Comparison of ENCODE assay signal across 8 mouse cellular contexts in genomic region chr7:4835631-4836327, GRCm38 (mm10). TPM values are rescaled to one million over a fixed set of nuclear protein-coding genes. Genes with fewer than 3 reads are reported as not detected.
DNase-seq lines count a peak whose midpoint lies in the region; ATAC-seq lines count a peak whose summit lies in the region.

No protein-coding gene starts in this region.

- peak overlapping the region; percentile 58 for H3K4me3 ChIP-seq in heart, embryonic 13.5 days
- H3K4me3 ChIP-seq in embryonic facial prominence, embryonic 14.5 days (ENCODE audit: low read depth, low read length): peak overlapping the region; percentile 46
- peak overlapping the region; percentile 57 for H3K4me3 ChIP-seq in midbrain, embryonic 13.5 days (replicated peaks)

- peaks cover 97% of the 10 kb centered on the region for H3K27me3 ChIP-seq in heart, embryonic 13.5 days (replicated peaks)
- H3K27me3 ChIP-seq in embryonic facial prominence, embryonic 14.5 days (replicated peaks; ENCODE audit: control insufficient read depth, insufficient read depth, low read length): peaks cover 72% of the 10 kb centered on the region
- H3K27me3 ChIP-seq in midbrain, embryonic 13.5 days: peaks cover 56% of the 10 kb centered on the region

- intact Hi-C loops in heart, postnatal 10 days (cut with DNase I): no loop called here

- H3K4me1 ChIP-seq in heart, embryonic 13.5 days: peaks cover 12% of the 10 kb centered on the region
- no peaks in the 10 kb centered on the region for H3K4me1 ChIP-seq in embryonic facial prominence, embryonic 14.5 days (ENCODE audit: control insufficient read depth, insufficient read depth, low read length)
- H3K4me1 ChIP-seq in midbrain, embryonic 13.5 days (replicated peaks): peaks cover 15% of the 10 kb centered on the region

- H3K27ac ChIP-seq in heart, embryonic 13.5 days (replicated peaks): no peak overlapping the region
- H3K27ac ChIP-seq in embryonic facial prominence, embryonic 14.5 days (replicated peaks; ENCODE audit: low read depth, low read length): no peak overlapping the region
- peak overlapping the region; percentile 89 for H3K27ac ChIP-seq in midbrain, embryonic 13.5 days

- no peak for ATAC-seq in heart, embryonic 13.5 days (ENCODE audit: extremely low read depth, insufficient number of reproducible peaks, low FRiP score, low TSS enrichment)
- ATAC-seq in embryonic facial prominence, embryonic 14.5 days (ENCODE audit: low read depth): no peak; the same call in 1 of the 2 replicates
- ATAC-seq in midbrain, embryonic 13.5 days: peak; percentile 78; the same call in 1 of the 2 replicates
- no peak for ATAC-seq in CD4-positive, CD25-positive, alpha-beta regulatory T cell, adult 4 months

- no peak for DNase-seq in heart, postnatal 10 days
- no peak for DNase-seq in embryonic facial prominence, embryonic 14.5 days (ENCODE audit: low spot score)
- peak; percentile 38 for DNase-seq in kidney, postnatal 14 days
- no peak for DNase-seq in left cerebral cortex, adult 18-20 months (ENCODE audit: low spot score in 2 of 2)
- DNase-seq in gastrocnemius, adult 18-20 months (ENCODE audit: low spot score): no peak

- 3% methylated on average over 34 of the region's 34 CpGs for WGBS in heart, embryonic 13.5 days
- WGBS in embryonic facial prominence, embryonic 14.5 days: 9% methylated on average over 28 of the region's 34 CpGs
- WGBS in midbrain, embryonic 13.5 days: 7% methylated on average over 29 of the region's 34 CpGs

- no peaks in the 10 kb centered on the region for H3K36me3 ChIP-seq in heart, embryonic 13.5 days
- no peaks in the 10 kb centered on the region for H3K36me3 ChIP-seq in embryonic facial prominence, embryonic 14.5 days (ENCODE audit: control insufficient read depth, insufficient read depth, low read length)
- H3K36me3 ChIP-seq in midbrain, embryonic 13.5 days: peaks cover 3% of the 10 kb centered on the region; the same call in 1 of the 2 replicates

- H3K4me2 ChIP-seq in heart, embryonic 13.5 days: peak overlapping the region; percentile 84
- H3K4me2 ChIP-seq in embryonic facial prominence, embryonic 14.5 days (ENCODE audit: low read depth, low read length): peak overlapping the region; percentile 80
- H3K4me2 ChIP-seq in midbrain, embryonic 13.5 days (replicated peaks): peak overlapping the region; percentile 76

- no peaks in the 10 kb centered on the region for H3K9me3 ChIP-seq in heart, embryonic 13.5 days
- peaks cover 6% of the 10 kb centered on the region for H3K9me3 ChIP-seq in embryonic facial prominence, embryonic 14.5 days (ENCODE audit: control insufficient read depth, low read length)
- H3K9me3 ChIP-seq in midbrain, embryonic 13.5 days: no peaks in the 10 kb centered on the region

- H3K9ac ChIP-seq in heart, embryonic 13.5 days: peak overlapping the region; percentile 74
- H3K9ac ChIP-seq in embryonic facial prominence, embryonic 14.5 days (ENCODE audit: low read depth, low read length): peak overlapping the region; percentile 60
- H3K9ac ChIP-seq in midbrain, embryonic 13.5 days (replicated peaks): peak overlapping the region; percentile 84

RNA-seq across cellular contexts. Expression of gene Shisa7, which starts 8.7 kb away (rescaled TPM):
- polyA plus RNA-seq in heart, embryonic 13.5 days (2015; fragmentation: Nextera tagmentation; extraction: Ambion mirVana): 0.04 TPM in 2 replicates
- under 1 TPM in 1 of 2 experiments, not detected in 1; 0.15 TPM for total RNA-seq in heart, postnatal 10 days (2021)
- 0.68 and 0.76 TPM in 2 replicates for polyA plus RNA-seq in embryonic facial prominence, embryonic 14.5 days (2014; fragmentation: Nextera tagmentation; extraction: Ambion mirVana)
- 8.8 and 9.7 TPM in 2 replicates for polyA plus RNA-seq in midbrain, embryonic 13.5 days (2015; fragmentation: Nextera tagmentation; extraction: Ambion mirVana)
- 100 to 1,000 TPM; 102 to 115 TPM for total RNA-seq in left cerebral cortex, adult 18-20 months (2021)
- polyA plus RNA-seq in CD4-positive, CD25-positive, alpha-beta regulatory T cell, adult 4 months (2017; shearing (Covaris generic)): under 1 TPM in 1 of 2 experiments, not detected in 1; 0.11 TPM
- total RNA-seq in gastrocnemius, adult 18-20 months (2021): not detected

RNA-seq across cellular contexts. Expression of gene Ube2s, which starts 23.4 kb away (rescaled TPM):
- 327 and 359 TPM in 2 replicates for polyA plus RNA-seq in heart, embryonic 13.5 days (2015; fragmentation: Nextera tagmentation; extraction: Ambion mirVana)
- 100 to 1,000 TPM; 149 to 152 TPM for total RNA-seq in heart, postnatal 10 days (2021)
- polyA plus RNA-seq in embryonic facial prominence, embryonic 14.5 days (2014; fragmentation: Nextera tagmentation; extraction: Ambion mirVana): 347 and 359 TPM in 2 replicates
- polyA plus RNA-seq in midbrain, embryonic 13.5 days (2015; fragmentation: Nextera tagmentation; extraction: Ambion mirVana): 281 and 301 TPM in 2 replicates
- total RNA-seq in left cerebral cortex, adult 18-20 months (2021): 100 to 1,000 TPM; 101 to 108 TPM
- 10 to 100 TPM; 25.0 to 25.3 TPM for polyA plus RNA-seq in CD4-positive, CD25-positive, alpha-beta regulatory T cell, adult 4 months (2017; shearing (Covaris generic))
- total RNA-seq in gastrocnemius, adult 18-20 months (2021): 10 to 100 TPM; 84.1 to 86.9 TPM

RNA-seq across cellular contexts. Expression of gene Isoc2b, which starts 34.3 kb away (rescaled TPM):
- polyA plus RNA-seq in heart, embryonic 13.5 days (2015; fragmentation: Nextera tagmentation; extraction: Ambion mirVana): 3.7 and 3.8 TPM in 2 replicates
- 1 to 10 TPM; 3.6 to 4.7 TPM for total RNA-seq in heart, postnatal 10 days (2021)
- polyA plus RNA-seq in embryonic facial prominence, embryonic 14.5 days (2014; fragmentation: Nextera tagmentation; extraction: Ambion mirVana): 6.5 and 7.0 TPM in 2 replicates
- polyA plus RNA-seq in midbrain, embryonic 13.5 days (2015; fragmentation: Nextera tagmentation; extraction: Ambion mirVana): 3.3 and 5.3 TPM in 2 replicates
- 1 to 10 TPM; 4.5 to 5.9 TPM for total RNA-seq in left cerebral cortex, adult 18-20 months (2021)
- 10 to 100 TPM; 29.1 to 47.3 TPM for polyA plus RNA-seq in CD4-positive, CD25-positive, alpha-beta regulatory T cell, adult 4 months (2017; shearing (Covaris generic))
- 1 to 10 TPM; 6.0 to 8.2 TPM for total RNA-seq in gastrocnemius, adult 18-20 months (2021)

RNA-seq across cellular contexts. Expression of gene Isoc2a, which starts 41.2 kb away (rescaled TPM):
- 1.4 TPM in 2 replicates for polyA plus RNA-seq in heart, embryonic 13.5 days (2015; fragmentation: Nextera tagmentation; extraction: Ambion mirVana)
- total RNA-seq in heart, postnatal 10 days (2021): 10 to 100 TPM; 15.8 to 16.3 TPM
- 1.3 and 1.6 TPM in 2 replicates for polyA plus RNA-seq in embryonic facial prominence, embryonic 14.5 days (2014; fragmentation: Nextera tagmentation; extraction: Ambion mirVana)
- polyA plus RNA-seq in midbrain, embryonic 13.5 days (2015; fragmentation: Nextera tagmentation; extraction: Ambion mirVana): 0.43 and 0.65 TPM in 2 replicates
- 10 to 100 TPM; 14.2 to 14.8 TPM for total RNA-seq in left cerebral cortex, adult 18-20 months (2021)
- under 1 TPM; 0.35 to 0.47 TPM for polyA plus RNA-seq in CD4-positive, CD25-positive, alpha-beta regulatory T cell, adult 4 months (2017; shearing (Covaris generic))
- 10 to 100 TPM; 26.9 to 32.6 TPM for total RNA-seq in gastrocnemius, adult 18-20 months (2021)

RNA-seq across cellular contexts. Expression of gene Rpl28, which starts 43.1 kb away (rescaled TPM):
- 209 and 245 TPM in 2 replicates for polyA plus RNA-seq in heart, embryonic 13.5 days (2015; fragmentation: Nextera tagmentation; extraction: Ambion mirVana)
- 100 to 1,000 TPM; 630 to 679 TPM for total RNA-seq in heart, postnatal 10 days (2021)
- 275 and 300 TPM in 2 replicates for polyA plus RNA-seq in embryonic facial prominence, embryonic 14.5 days (2014; fragmentation: Nextera tagmentation; extraction: Ambion mirVana)
- polyA plus RNA-seq in midbrain, embryonic 13.5 days (2015; fragmentation: Nextera tagmentation; extraction: Ambion mirVana): 224 and 265 TPM in 2 replicates
- 100 to 1,000 TPM; 439 to 453 TPM for total RNA-seq in left cerebral cortex, adult 18-20 months (2021)
- polyA plus RNA-seq in CD4-positive, CD25-positive, alpha-beta regulatory T cell, adult 4 months (2017; shearing (Covaris generic)): 100 to 1,000 TPM; 446 to 574 TPM
- total RNA-seq in gastrocnemius, adult 18-20 months (2021): 100 to 1,000 TPM; 582 to 601 TPM

Comparison
In these comparisons a context has a peak if more than half of its experiments do, and no peak if none do; other contexts are left out.
1. RNA of gene Ube2s, which starts 23.4 kb away (polyA plus RNA-seq): 347 to 359 TPM in embryonic facial prominence, embryonic 14.5 days, 327 to 359 TPM in heart, embryonic 13.5 days and 281 to 301 TPM in midbrain, embryonic 13.5 days; 25.0 to 25.3 TPM in CD4-positive, CD25-positive, alpha-beta regulatory T cell, adult 4 months; every median in the first group is over 10 times any median in the second.
2. Peak in every context shown above with its lines, with median percentiles within 50 percentile points of each other: H3K4me2 ChIP-seq, H3K4me3 ChIP-seq and H3K9ac ChIP-seq.